Mouse (Mus musculus) adrenal gland, postnatal 14 days (tissue): ENCODE results near the gene Cga. TPM values are rescaled to one million over a fixed set of nuclear protein-coding genes. Genes with fewer than 3 reads are reported as not detected.
"Not testable (repeated sequence)": the region's sequence is repeated elsewhere in the genome, so short reads cannot be mapped to it uniquely, and the experiment has no call there.

Source experiments
- DNase-seq: peaks from one replicate; pipeline ENCODE4 v3.0.0; 2021; ENCODE audit warnings: mixed read lengths
- total RNA-seq: library from RNA; stranded (reverse); gene quantifications from 2 replicates; pipeline ENCODE4 v1.2.3, GENCODE M21; 2021

Gene Cga
- total RNA-seq, 1 experiment from 2014 or later: not detected

GRCm38 (mm10) chr4:34889812-34890185 lies 3.8 kb upstream of the Cga start:
- no peak for DNase-seq

GRCm38 (mm10) chr4:34898497-34898896 lies 4.9 kb downstream of the Cga start:
- DNase-seq: no peak

GRCm38 (mm10) chr4:34899322-34899721 lies 5.7 kb downstream of the Cga start:
- no peak for DNase-seq

- DNase-seq: no peak
These were observed 6.6 kb downstream of the Cga start for GRCm38 (mm10) chr4:34900155-34900554.

GRCm38 (mm10) chr4:34901166-34901565 lies 7.6 kb downstream of the Cga start:
- DNase-seq: no peak

- not testable (repeated sequence) for DNase-seq
These were observed 8.0 kb downstream of the Cga start for GRCm38 (mm10) chr4:34901582-34901981.

GRCm38 (mm10) chr4:34905396-34905795 lies 11.8 kb downstream of the Cga start:
- DNase-seq: peak; percentile 19

- no peak for DNase-seq
These were observed 12.6 kb downstream of the Cga start for GRCm38 (mm10) chr4:34906151-34906550.

- no peak for DNase-seq
These were observed 13.4 kb downstream of the Cga start for GRCm38 (mm10) chr4:34907026-34907425.

- DNase-seq: peak; percentile 22
These were observed 14.5 kb downstream of the Cga start for GRCm38 (mm10) chr4:34908127-34908526.

- DNase-seq: no peak
These were observed 17.8 kb downstream of the Cga start for GRCm38 (mm10) chr4:34911401-34911800.

GRCm38 (mm10) chr4:34912171-34912570 lies 18.6 kb downstream of the Cga start:
- DNase-seq: no peak

- DNase-seq: peak; percentile 17
These were observed 23.8 kb downstream of the Cga start for GRCm38 (mm10) chr4:34917400-34917799.

GRCm38 (mm10) chr4:34922177-34922870 lies 28.7 kb downstream of the Cga start:
- DNase-seq: peak; percentile 67

GRCm38 (mm10) chr4:34928386-34928785 lies 34.8 kb downstream of the Cga start:
- not testable (repeated sequence) for DNase-seq

GRCm38 (mm10) chr4:34941046-34941445 lies 47.5 kb downstream of the Cga start:
- DNase-seq: no peak

GRCm38 (mm10) chr4:34947181-34947580 lies 53.6 kb downstream of the Cga start:
- DNase-seq: no peak

- DNase-seq: no peak
These were observed 60.1 kb downstream of the Cga start for GRCm38 (mm10) chr4:34953716-34954115.

Other genes starting within 250 kb of the Cga start
- 35.7 and 40.5 TPM in 2 replicates for gene Slc35a1, start 206.3 kb upstream of the Cga start, total RNA-seq
- 0.41 and 1.2 TPM in 2 replicates for gene Cfap206, start 163.6 kb upstream of the Cga start, total RNA-seq
- gene Gm136, start 137.5 kb upstream of the Cga start, total RNA-seq: not detected in 2 replicates
- gene Smim8, start 115.4 kb upstream of the Cga start, total RNA-seq: 15.8 and 17.7 TPM in 2 replicates
- 18.7 and 21.9 TPM in 2 replicates for gene Zfp292, start 10.8 kb upstream of the Cga start, total RNA-seq